Mouse (Mus musculus) ES-Bruce4 (cell line): Measurements from ENCODE around the gene Tmem132b. TPM values are rescaled to one million over a fixed set of nuclear protein-coding genes. Genes with fewer than 3 reads are reported as not detected.
A peak's percentile ranks its signal among the peaks of the same experiment; 100 is the strongest.

Experiments used
- H3K27ac ChIP-seq: 2 replicates; pipeline ENCODE4 v1.5.1; 2012; ENCODE audit warnings: low read length, inconsistent platforms; ENCODE audit not compliant: insufficient read depth
- H3K27me3 ChIP-seq: 2 replicates; pipeline ENCODE4 v1.6.1; 2012; ENCODE audit warnings: mild to moderate bottlenecking, low read length, inconsistent platforms; ENCODE audit not compliant: control insufficient read depth, poor library complexity, insufficient read depth, severe bottlenecking
- H3K36me3 ChIP-seq: 2 replicates; pipeline ENCODE4 v1.6.1; 2012; ENCODE audit warnings: inconsistent platforms, mild to moderate bottlenecking, low read length, moderate library complexity; ENCODE audit not compliant: control insufficient read depth, poor library complexity, insufficient read depth, severe bottlenecking
- H3K4me1 ChIP-seq: one replicate; pipeline ENCODE4 v1.8.1; 2011; ENCODE audit warnings: low read length; ENCODE audit not compliant: control insufficient read depth, insufficient read depth
- H3K4me3 ChIP-seq: 2 replicates; pipeline ENCODE4 v1.5.1; 2011; ENCODE audit warnings: low read depth, mild to moderate bottlenecking, low read length
- H3K9ac ChIP-seq: 2 replicates; pipeline ENCODE4 v1.6.1; 2012; ENCODE audit warnings: low read depth, mild to moderate bottlenecking, inconsistent platforms; ENCODE audit not compliant: poor library complexity, severe bottlenecking
- H3K9me3 ChIP-seq: replicated peaks from 2 replicates; pipeline ENCODE4 v1.6.1; 2012; ENCODE audit warnings: mild to moderate bottlenecking, low read length, inconsistent platforms; ENCODE audit not compliant: control insufficient read depth, poor library complexity, insufficient read depth, severe bottlenecking
- CTCF ChIP-seq: IDR thresholded peaks from one replicate; pipeline ENCODE4 v1.8.1; 2011; ENCODE audit warnings: low read depth, low read length
- EP300 ChIP-seq: IDR thresholded peaks from 2 replicates; pipeline ENCODE4 v1.6.1; 2011; ENCODE audit warnings: low read depth, low read length; ENCODE audit not compliant: insufficient read depth
- POLR2A ChIP-seq: IDR thresholded peaks from one replicate; pipeline ENCODE4 v1.8.1; 2011; ENCODE audit warnings: low read length; ENCODE audit not compliant: insufficient read depth
- polyA plus RNA-seq: library from polyadenylated mRNA; stranded (reverse); fragments of >200 nt; gene quantifications from 2 replicates; pipeline ENCODE4 v1.2.4, GENCODE M21; 2011; ENCODE audit warnings: low read depth; ENCODE audit not compliant: missing spikeins, insufficient read depth, insufficient read length

Gene Tmem132b
- polyA plus RNA-seq, 1 experiment, result 0.15 TPM

DNA sequence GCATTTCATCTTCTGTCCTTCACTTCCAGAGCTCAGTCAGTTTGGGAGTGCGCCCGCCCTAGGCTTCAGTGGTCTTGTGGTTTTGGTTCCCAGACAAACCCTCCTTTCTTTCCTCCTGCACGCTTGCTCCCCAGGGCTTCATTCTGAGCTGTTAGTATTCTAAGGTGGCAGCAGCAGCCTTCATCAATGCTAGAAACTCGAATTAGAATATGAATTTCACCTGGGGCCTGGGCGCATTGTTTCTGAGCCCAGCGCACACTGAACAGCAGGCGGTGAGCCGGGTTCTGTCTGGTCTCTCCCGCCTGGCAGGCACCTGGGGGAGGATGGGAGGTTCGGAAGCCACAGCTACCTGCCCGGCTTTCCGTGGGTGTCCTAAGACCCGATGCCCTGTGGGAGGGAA lies 14.7 kb downstream of the Tmem132b start:
- Histone ChIP-seq H3K9ac (peak overlapping the region; percentile 26), H3K4me1 (no peaks in the 10 kb centered on the region), H3K27me3 (no peaks in the 10 kb centered on the region), H3K36me3 (no peaks in the 10 kb centered on the region), H3K9me3 (no peaks in the 10 kb centered on the region), H3K4me3 (peak overlapping the region; percentile 20; the same call in 1 of the 2 replicates), H3K27ac (no peak overlapping the region)
- no peak for TF ChIP-seq POLR2A
- TF ChIP-seq CTCF, result no peak
- no peak for TF ChIP-seq EP300

DNA sequence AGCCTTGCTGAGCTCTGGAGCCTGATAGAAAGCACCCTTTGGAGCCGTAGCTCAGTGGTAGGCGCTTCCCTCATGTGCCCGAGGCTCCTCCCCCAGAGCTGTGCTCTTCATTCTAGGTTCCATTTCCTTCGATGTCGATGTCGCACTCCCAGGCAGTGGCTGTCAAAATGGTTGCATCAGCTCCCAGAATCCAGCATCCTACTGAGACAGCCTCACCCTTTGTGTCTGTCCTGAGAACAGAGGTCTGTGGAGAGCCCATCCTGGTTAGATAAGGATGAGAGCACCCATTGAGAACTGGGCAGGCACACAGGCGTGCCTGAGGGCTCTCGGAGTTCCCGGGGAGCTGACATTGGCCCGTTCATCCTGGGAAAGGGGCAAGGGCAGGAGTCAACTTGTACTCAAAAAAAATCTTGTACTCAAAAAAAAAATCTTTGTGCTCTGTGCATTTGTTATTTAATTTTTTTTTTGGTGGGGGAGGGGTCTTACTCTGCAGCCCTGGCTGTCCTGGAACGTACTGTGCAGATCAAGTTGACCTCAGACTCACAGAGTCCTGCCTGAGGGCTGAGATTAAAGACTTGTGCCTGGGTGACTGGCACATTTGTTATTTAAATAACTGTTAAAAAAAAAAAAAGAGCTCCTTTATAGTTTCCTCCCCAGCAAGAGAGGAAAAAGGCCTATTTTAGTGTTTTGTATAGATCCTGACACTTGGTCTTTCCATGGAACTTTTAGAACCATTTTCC lies 18.3 kb downstream of the Tmem132b start:
- Histone ChIP-seq H3K27me3 (no peaks in the 10 kb centered on the region), H3K9ac (no peak overlapping the region), H3K4me3 (no peak overlapping the region), H3K36me3 (no peaks in the 10 kb centered on the region), H3K9me3 (no peaks in the 10 kb centered on the region), H3K27ac (no peak overlapping the region), H3K4me1 (no peaks in the 10 kb centered on the region)
- no peak for TF ChIP-seq POLR2A
- no peak for TF ChIP-seq EP300
- TF ChIP-seq CTCF, result no peak

DNA sequence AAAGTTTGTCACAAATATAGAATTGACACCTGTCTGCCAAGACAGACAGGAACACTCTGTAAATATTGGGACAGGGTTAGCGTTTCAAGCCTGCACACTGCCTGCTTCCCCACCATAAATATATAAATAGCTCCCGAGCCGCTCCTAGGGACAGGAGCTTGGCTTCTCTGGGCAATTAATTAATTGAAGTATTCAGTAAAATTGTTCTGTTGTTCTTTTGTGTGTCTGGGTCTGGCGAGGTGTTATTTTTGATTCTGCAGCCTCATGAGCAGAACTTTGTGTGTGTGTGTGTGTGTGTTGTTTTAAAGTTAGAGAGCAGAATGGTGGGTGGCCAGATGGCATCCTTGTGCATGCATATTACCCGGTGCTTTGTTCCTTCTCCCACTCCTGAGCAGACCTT lies 24.2 kb downstream of the Tmem132b start:
- Histone ChIP-seq H3K4me3 (no peak overlapping the region), H3K9me3 (no peaks in the 10 kb centered on the region), H3K36me3 (no peaks in the 10 kb centered on the region), H3K9ac (no peak overlapping the region), H3K27ac (no peak overlapping the region), H3K4me1 (no peaks in the 10 kb centered on the region), H3K27me3 (no peaks in the 10 kb centered on the region)
- TF ChIP-seq CTCF (no peak), EP300 (no peak), POLR2A (no peak)

DNA sequence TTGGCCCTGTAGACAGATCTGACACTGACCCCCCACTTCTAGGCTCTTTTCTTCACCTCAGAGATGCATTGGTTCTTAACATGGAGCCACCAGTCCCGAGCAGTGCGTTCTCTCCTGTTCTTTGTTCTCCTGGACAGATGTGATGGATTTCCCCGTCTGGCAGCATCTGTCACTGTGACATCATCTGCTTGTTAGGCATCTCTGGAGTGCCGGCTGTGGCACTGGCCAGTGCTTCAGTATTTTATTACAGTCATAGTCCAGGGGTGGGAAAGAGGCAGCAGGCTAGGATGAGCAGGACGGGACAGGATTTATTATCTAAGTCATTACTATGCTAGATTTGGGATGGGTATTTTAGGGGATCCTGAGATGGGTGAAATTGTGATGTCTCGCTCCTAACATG lies 31.9 kb downstream of the Tmem132b start:
- H3K4me1 ChIP-seq, result no peaks in the 10 kb centered on the region
- TF ChIP-seq CTCF (no peak), POLR2A (no peak), EP300 (no peak)

DNA sequence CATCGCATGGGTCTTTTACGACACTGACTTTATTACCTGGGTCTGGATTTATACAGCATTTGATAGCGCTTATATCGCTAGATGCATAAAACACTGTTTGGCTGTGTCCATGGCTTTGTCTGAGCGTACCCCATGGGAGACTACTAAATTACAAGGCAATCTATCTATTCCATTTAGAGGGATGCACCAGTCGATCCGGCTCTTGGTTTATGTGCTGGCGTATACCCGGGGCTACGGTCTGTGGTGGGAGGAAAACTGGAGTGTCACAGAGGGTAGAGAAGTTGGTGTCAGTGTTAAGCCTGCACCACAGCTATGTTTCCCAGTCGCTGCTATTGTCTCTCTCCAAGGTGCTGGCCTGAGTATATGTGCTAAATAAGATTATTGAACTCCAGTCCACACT lies 34.2 kb downstream of the Tmem132b start:
- Histone ChIP-seq H3K9ac (no peak overlapping the region), H3K36me3 (no peaks in the 10 kb centered on the region), H3K27ac (no peak overlapping the region), H3K4me1 (no peaks in the 10 kb centered on the region), H3K4me3 (no peak overlapping the region), H3K27me3 (no peaks in the 10 kb centered on the region), H3K9me3 (no peaks in the 10 kb centered on the region)
- TF ChIP-seq EP300, result no peak
- no peak for TF ChIP-seq CTCF
- TF ChIP-seq POLR2A, result no peak

More for the DNA sequence above, 31.9 kb downstream of the Tmem132b start:
- Histone ChIP-seq H3K9me3 (no peaks in the 10 kb centered on the region), H3K9ac (no peak overlapping the region), H3K36me3 (no peaks in the 10 kb centered on the region), H3K27ac (no peak overlapping the region), H3K4me3 (no peak overlapping the region), H3K27me3 (no peaks in the 10 kb centered on the region)

DNA sequence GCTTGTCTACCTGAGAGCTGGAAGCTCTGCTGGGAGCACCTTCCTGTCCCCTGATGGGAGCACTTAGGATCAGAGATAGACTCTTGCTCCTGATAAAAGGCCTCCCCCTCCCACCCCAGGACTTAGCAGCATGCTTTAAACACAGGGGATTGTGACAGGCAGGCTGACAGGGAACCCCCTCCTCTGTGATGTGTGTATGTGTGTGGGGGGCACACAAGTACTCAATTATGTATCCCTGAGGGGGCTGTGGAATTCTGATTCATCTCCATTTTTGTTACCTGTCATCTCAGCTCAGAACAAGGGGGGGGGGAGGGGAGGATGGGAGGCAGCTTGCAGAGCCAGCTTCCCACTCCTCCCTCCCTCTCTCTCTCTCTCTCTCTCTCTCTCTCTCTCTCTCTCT lies 36.9 kb downstream of the Tmem132b start:
- Histone ChIP-seq H3K4me3 (no peak overlapping the region), H3K9ac (no peak overlapping the region), H3K27me3 (no peaks in the 10 kb centered on the region), H3K9me3 (no peaks in the 10 kb centered on the region), H3K27ac (no peak overlapping the region), H3K4me1 (no peaks in the 10 kb centered on the region), H3K36me3 (no peaks in the 10 kb centered on the region)
- TF ChIP-seq CTCF (no peak), EP300 (no peak), POLR2A (no peak)
